In the genomic region with DNA sequence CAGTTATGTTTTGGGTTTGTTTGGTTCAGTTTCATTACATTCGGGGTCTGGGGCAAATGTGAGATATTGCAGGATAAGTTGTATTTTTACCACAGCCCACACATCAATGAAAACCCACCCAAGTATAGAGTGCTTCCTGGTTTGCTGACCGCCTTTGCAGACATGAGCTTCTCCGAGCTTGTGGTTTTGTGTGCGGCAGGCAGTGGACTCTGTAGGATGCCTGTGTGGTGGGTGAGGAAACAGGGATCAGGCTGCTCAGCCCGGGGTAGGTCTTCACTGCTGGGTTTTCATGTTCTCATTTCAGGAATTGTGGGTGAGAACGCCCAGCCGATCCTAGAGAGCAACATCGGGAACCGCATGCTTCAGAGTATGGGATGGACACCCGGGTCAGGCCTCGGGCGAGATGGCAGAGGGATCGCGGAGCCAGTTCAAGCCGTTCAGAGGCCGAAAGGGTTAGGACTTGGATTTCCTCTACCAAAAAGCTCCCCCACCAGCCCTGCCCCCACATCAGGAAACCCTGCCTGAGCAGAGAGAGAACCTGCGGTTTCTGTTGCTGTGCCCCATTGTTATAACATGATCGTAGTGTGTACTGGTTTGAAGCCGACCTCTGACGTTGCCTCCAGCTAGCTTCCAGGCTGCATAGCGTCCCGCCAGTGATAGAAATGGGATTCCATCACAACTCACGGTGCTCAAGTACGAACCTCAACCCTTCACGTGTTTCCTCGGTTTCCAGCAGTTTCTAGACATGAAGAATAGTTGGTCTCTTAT, we compare ENCODE assay signal across 13 mouse cellular contexts.
DNase-seq lines count a peak whose midpoint lies in the region; TF ChIP-seq lines count a peak whose summit lies in the region.
"Had no signal": no experiment of that assay in that cellular context is flagged by ENCODE, and none has a peak within 500 bp of the region (broad histone marks: within the 10 kb centered on the region; RNA-seq: fewer than 3 reads in every experiment).

No protein-coding gene starts in this region.

- H3K4me3 ChIP-seq in megakaryocyte, embryonic 14.5 days (replicated peaks), result peak overlapping the region; percentile 31
- peak overlapping the region; percentile 39 for H3K4me3 ChIP-seq in thymus, adult 2 months (ENCODE audit: control insufficient read depth, insufficient read depth, low read length)
- H3K4me3 ChIP-seq in cerebellum, adult 2 months (replicated peaks; ENCODE audit: insufficient read depth, low read depth, low read length), result no peak overlapping the region
- H3K4me3 ChIP-seq: heart, embryonic 13.5 days; hindbrain, embryonic 12.5 days had no signal

- TF ChIP-seq CTCF in thymus, adult 2 months (IDR thresholded peaks at IDR 0.05; ENCODE audit: borderline replicate concordance, control insufficient read depth, extremely low read depth, insufficient read depth, low read length, poor library complexity), result no peak
- TF ChIP-seq CTCF in cerebellum, adult 2 months (IDR thresholded peaks at IDR 0.05; ENCODE audit: borderline replicate concordance, insufficient read depth, low read depth, low read length), result no peak

- peaks cover 25% of the 10 kb centered on the region; the same call in 1 of the 2 replicates for H3K4me1 ChIP-seq in megakaryocyte, embryonic 14.5 days
- H3K4me1 ChIP-seq in thymus, adult 2 months (replicated peaks; ENCODE audit: control insufficient read depth, insufficient read depth, low read length), result peaks cover 29% of the 10 kb centered on the region
- H3K4me1 ChIP-seq in cerebellum, adult 2 months (ENCODE audit: control insufficient read depth, insufficient read depth, low read length), result no peaks in the 10 kb centered on the region
- H3K4me1 ChIP-seq: hindbrain, embryonic 12.5 days had no signal

- no peaks in the 10 kb centered on the region for H3K27me3 ChIP-seq in megakaryocyte, embryonic 14.5 days (replicated peaks)
- no peaks in the 10 kb centered on the region for H3K27me3 ChIP-seq in thymus, adult 2 months (ENCODE audit: control insufficient read depth, insufficient read depth, low read length)
- no peaks in the 10 kb centered on the region for H3K27me3 ChIP-seq in cerebellum, adult 2 months (ENCODE audit: control insufficient read depth, insufficient read depth, low read length)
- H3K27me3 ChIP-seq: heart, embryonic 13.5 days; hindbrain, embryonic 12.5 days had no signal

- no peak for TF ChIP-seq POLR2A in thymus, adult 2 months (IDR thresholded peaks at IDR 0.05; ENCODE audit: control insufficient read depth, extremely low read depth, insufficient read depth, low read length, poor library complexity)
- no peak for TF ChIP-seq POLR2A in cerebellum, adult 2 months (IDR thresholded peaks at IDR 0.05; ENCODE audit: borderline replicate concordance, insufficient read depth, low read length)

- DNase-seq in CD4-positive, CD25-positive, alpha-beta regulatory T cell, adult 2 months (ENCODE audit: low read depth, low spot score), result peak; percentile 65
- peak; percentile 65 for DNase-seq in induced T-regulatory cell, adult 2 months (ENCODE audit: low read depth)
- peak; percentile 48 for DNase-seq in thymus, adult 2 months
- DNase-seq in right cerebral cortex, adult 18-20 months, result no peak
- DNase-seq in urinary bladder, adult 2 months (ENCODE audit: low spot score), result no peak
- no peak for DNase-seq in testis, postnatal 10 days (ENCODE audit: low spot score)
- DNase-seq in cerebellum, adult 2 months, result no peak
- DNase-seq: gastrocnemius, postnatal 25 days; kidney, adult 2 months; lung, embryonic 14.5 days had no signal

- peaks cover 15% of the 10 kb centered on the region for H3K9me3 ChIP-seq in megakaryocyte, embryonic 14.5 days
- H3K9me3 ChIP-seq: heart, embryonic 13.5 days; hindbrain, embryonic 12.5 days had no signal

- H3K36me3 ChIP-seq in megakaryocyte, embryonic 14.5 days (replicated peaks; ENCODE audit: low read length), result peaks cover 61% of the 10 kb centered on the region
- no peaks in the 10 kb centered on the region for H3K36me3 ChIP-seq in thymus, adult 2 months (ENCODE audit: control insufficient read depth, insufficient read depth, low read length)

- 47% methylated on average over 26 of the region's 26 CpGs for WGBS in thymus, adult 2 months
- WGBS in cerebellum, adult 2 months, result 97% methylated on average over 26 of the region's 26 CpGs

- peak overlapping the region; percentile 94 for H3K27ac ChIP-seq in thymus, adult 2 months (ENCODE audit: control insufficient read depth, insufficient read depth, low read length)
- no peak overlapping the region for H3K27ac ChIP-seq in cerebellum, adult 2 months (ENCODE audit: insufficient read depth, low read length)
- H3K27ac ChIP-seq: heart, embryonic 13.5 days; hindbrain, embryonic 12.5 days had no signal

Comparison
In these comparisons a context has a peak if more than half of its experiments do, and no peak if none do; other contexts are left out.
1. DNase-seq: peak in CD4-positive, CD25-positive, alpha-beta regulatory T cell, adult 2 months (single experiment), induced T-regulatory cell, adult 2 months (single experiment) and thymus, adult 2 months (single experiment); none in right cerebral cortex, adult 18-20 months (single experiment), urinary bladder, adult 2 months (single experiment), testis, postnatal 10 days (single experiment) and cerebellum, adult 2 months (0 of 2).